Mouse (Mus musculus) kidney, embryonic 15.5 days (tissue): ENCODE results near the gene Plxnd1. TPM values are rescaled to one million over a fixed set of nuclear protein-coding genes. Genes with fewer than 3 reads are reported as not detected.
A peak's percentile ranks its signal among the peaks of the same experiment; 100 is the strongest.

Experiments used
- ATAC-seq: fragments of 200-750 bp; cut with Nextera tagmentation; replicated peaks from 2 replicates; pipeline ENCODE4 v1.8.0; 2017; ENCODE audit warnings: moderate TSS enrichment; ENCODE audit not compliant: low FRiP score
- H3K27ac ChIP-seq: fragments of 300-500 bp; sonication (generic); 2 replicates; pipeline ENCODE4 v1.5.1; 2015; ENCODE audit warnings: mild to moderate bottlenecking, inconsistent platforms
- H3K27me3 ChIP-seq: fragments of 300-500 bp; sonication (generic); 2 replicates; pipeline ENCODE4 v1.6.1; 2015; ENCODE audit warnings: inconsistent platforms
- H3K36me3 ChIP-seq: fragments of 300-500 bp; sonication (generic); 2 replicates; pipeline ENCODE4 v1.6.1; 2015; ENCODE audit warnings: inconsistent platforms
- H3K4me1 ChIP-seq: fragments of 300-500 bp; sonication (generic); 2 replicates; pipeline ENCODE4 v1.6.1; 2015; ENCODE audit warnings: inconsistent platforms
- H3K4me2 ChIP-seq: fragments of 300-500 bp; sonication (generic); 2 replicates; pipeline ENCODE4 v1.6.1; 2015; ENCODE audit warnings: moderate library complexity, mild to moderate bottlenecking, inconsistent platforms
- H3K4me3 ChIP-seq: fragments of 300-500 bp; sonication (generic); replicated peaks from 2 replicates; pipeline ENCODE4 v1.5.1; 2015; ENCODE audit warnings: mild to moderate bottlenecking, inconsistent platforms
- H3K9ac ChIP-seq: fragments of 300-500 bp; sonication (generic); 2 replicates; pipeline ENCODE4 v1.6.1; 2015; ENCODE audit warnings: mild to moderate bottlenecking, inconsistent platforms
- H3K9me3 ChIP-seq: fragments of 300-500 bp; sonication (generic); replicated peaks from 2 replicates; pipeline ENCODE4 v1.6.1; 2016; ENCODE audit warnings: inconsistent platforms
- WGBS: fragments of 180-500 bp; shearing (Covaris S2); methylation state at CpG from one replicate; pipeline ENCODE4 v1.1.7; 2015; ENCODE audit warnings: mixed read lengths; 5-methylcytosine and 5-hydroxymethylcytosine counted together
- polyA plus RNA-seq: library from polyadenylated mRNA; unstranded; fragments of >200 nt; fragmentation: Nextera tagmentation; extraction: Ambion mirVana; gene quantifications from 2 replicates; pipeline ENCODE4 v1.2.1, GENCODE M21; 2015

Plxnd1 gene
- polyA plus RNA-seq, 1 experiment from 2014 or later, result 52.7 TPM

DNA sequence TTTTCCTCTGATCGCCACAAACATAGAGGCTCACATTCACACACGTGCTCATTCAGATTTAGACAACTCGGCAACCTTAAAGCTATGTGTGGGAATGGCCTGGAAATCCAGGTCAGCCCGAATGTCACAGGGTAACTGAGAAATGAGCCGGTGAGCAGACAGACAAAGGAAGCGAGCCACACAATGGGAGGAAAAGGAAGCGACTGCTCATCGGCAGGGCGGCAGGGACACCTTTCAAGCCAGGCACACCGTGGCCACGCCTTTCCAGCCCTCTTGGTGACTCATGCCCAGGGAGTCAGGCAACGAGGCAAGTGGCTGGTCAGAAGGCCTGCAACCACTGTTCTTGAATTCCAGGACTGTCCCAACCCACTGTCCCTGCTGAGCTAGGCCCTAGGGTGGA is 14.6 kb upstream of the Plxnd1 start:
- no peak for ATAC-seq
- H3K4me3 ChIP-seq, result no peak overlapping the region
- no peak overlapping the region for H3K9ac ChIP-seq
- no peaks in the 10 kb centered on the region for H3K9me3 ChIP-seq
- no peaks in the 10 kb centered on the region for H3K27me3 ChIP-seq
- 57% methylated on average over 12 of the region's 12 CpGs for WGBS
- peak overlapping the region; percentile 66; the same call in 1 of the 2 replicates for H3K27ac ChIP-seq
- no peaks in the 10 kb centered on the region for H3K36me3 ChIP-seq
- no peak overlapping the region for H3K4me2 ChIP-seq
- H3K4me1 ChIP-seq, result peaks cover 39% of the 10 kb centered on the region

GRCm38 (mm10) chr6:116007561-116008173 is 12.9 kb upstream of the Plxnd1 start:
- H3K36me3 ChIP-seq, result no peaks in the 10 kb centered on the region
- H3K27me3 ChIP-seq, result no peaks in the 10 kb centered on the region
- peak overlapping the region; percentile 92; the same call in 1 of the 2 replicates for H3K27ac ChIP-seq
- peaks cover 53% of the 10 kb centered on the region for H3K4me1 ChIP-seq
- H3K4me2 ChIP-seq, result peak overlapping the region; percentile 41
- WGBS, result 17% methylated on average over 9 of the region's 9 CpGs
- H3K9me3 ChIP-seq, result no peaks in the 10 kb centered on the region
- H3K9ac ChIP-seq, result no peak overlapping the region
- ATAC-seq, result peak; percentile 31; the same call in 1 of the 2 replicates
- H3K4me3 ChIP-seq, result no peak overlapping the region

DNA sequence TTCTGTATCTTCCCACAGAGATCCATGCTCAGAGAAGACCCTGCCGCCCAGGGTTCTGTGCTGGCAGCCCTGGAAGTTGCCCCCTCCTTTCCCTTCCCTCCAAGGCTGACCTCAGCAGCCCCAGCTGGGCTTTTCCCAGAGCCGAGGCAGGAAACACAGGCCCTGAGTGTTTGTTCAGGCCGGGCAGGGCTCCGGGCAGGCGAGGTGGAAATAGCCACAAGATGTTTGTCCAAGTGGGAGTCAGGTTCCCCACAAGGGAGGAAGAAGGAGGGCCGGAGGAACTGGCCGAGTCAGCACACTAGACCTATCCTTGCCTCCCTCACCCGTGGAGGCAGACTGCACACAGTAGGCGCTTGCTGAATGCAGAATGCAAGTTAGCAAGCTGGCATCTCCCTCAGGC is 11.9 kb upstream of the Plxnd1 start:
- Histone ChIP-seq H3K27me3 (no peaks in the 10 kb centered on the region), H3K4me2 (no peak overlapping the region), H3K9me3 (no peaks in the 10 kb centered on the region), H3K4me1 (peaks cover 60% of the 10 kb centered on the region), H3K4me3 (no peak overlapping the region), H3K27ac (peak overlapping the region; percentile 92), H3K36me3 (no peaks in the 10 kb centered on the region), H3K9ac (no peak overlapping the region; the same call in 1 of the 2 replicates)
- 15% methylated on average over 9 of the region's 9 CpGs for WGBS
- peak; percentile 47 for ATAC-seq

DNA sequence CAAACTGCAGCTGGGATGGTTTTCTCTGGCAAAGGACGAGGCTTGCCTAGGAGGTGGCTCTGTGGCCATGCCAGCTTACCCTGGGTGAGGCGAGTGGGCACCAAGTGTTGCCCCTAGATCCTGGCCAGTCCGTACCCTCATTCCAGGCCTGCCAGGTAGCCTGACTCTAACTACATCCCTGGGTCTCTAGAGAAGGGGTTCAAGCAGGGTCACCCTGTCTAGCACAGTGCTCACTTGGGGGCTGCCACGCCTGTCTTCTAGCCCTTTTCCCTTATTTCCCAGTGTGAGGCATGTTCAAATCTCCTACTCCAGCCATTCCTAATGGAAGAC is 11.1 kb upstream of the Plxnd1 start:
- no peak overlapping the region for H3K4me3 ChIP-seq
- no peak overlapping the region for H3K9ac ChIP-seq
- H3K27ac ChIP-seq, result peak overlapping the region; percentile 92
- no peaks in the 10 kb centered on the region for H3K9me3 ChIP-seq
- H3K4me2 ChIP-seq, result no peak overlapping the region; the same call in 1 of the 2 replicates
- no peaks in the 10 kb centered on the region for H3K27me3 ChIP-seq
- H3K36me3 ChIP-seq, result no peaks in the 10 kb centered on the region
- WGBS, result 73% methylated on average over 4 of the region's 4 CpGs
- H3K4me1 ChIP-seq, result peaks cover 60% of the 10 kb centered on the region
- ATAC-seq, result no peak

DNA sequence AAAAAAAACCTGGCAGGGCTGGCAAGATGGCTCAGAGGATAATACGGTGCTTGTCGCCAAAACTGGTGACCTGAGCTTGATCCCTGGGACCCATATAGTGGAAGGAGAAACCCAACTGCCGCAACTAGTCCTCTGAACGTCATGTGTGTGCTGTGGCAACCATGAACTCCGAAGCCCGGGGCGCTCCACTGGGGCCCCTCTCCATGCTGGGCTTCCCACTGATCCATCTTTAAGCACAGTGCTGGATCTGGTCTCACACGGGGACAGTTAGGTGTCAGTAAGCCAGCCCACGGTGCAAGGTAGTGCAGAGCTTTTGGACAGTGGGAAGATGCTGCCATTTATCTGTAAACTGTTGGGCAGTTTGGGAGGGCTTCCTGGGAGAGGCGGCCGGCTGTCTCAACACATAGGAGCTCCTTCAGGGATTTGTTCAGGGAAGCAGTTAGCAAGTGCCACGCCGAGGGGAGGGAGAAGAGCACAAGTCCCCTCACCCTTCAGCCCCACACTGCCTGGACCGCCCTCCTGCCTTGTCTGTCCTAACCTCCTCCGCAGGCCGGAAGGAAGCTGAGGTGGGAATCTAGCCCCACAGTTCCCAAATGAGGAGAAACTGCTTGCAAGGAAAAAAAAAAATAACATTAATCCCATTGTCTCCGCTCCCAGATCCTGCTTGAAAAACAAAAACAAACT is 10.6 kb upstream of the Plxnd1 start:
- WGBS, result 58% methylated on average over 17 of the region's 17 CpGs

DNA sequence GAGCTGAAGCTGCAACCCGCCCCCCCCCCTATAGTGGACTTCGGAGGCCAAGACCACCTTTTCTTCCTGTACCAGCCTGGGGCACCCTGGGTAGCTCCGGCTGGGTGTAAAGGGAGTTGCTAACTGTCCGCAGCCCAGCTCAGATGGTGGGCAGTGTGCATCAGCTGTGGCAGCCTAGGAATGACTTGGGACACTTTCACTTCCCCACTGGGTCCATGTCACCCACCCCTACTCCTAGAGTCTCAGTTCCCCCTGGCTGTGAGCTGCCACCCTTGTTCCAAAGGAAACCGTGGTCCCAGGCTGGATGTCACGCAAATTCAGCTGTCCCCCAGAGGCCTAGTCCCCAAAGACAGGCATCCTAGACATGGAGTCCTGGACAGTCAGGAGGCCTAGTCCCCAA is 9.9 kb upstream of the Plxnd1 start:
- H3K4me2 ChIP-seq, result 0 out of 2 replicates have a peak overlapping the region, but pooled peaks have one; percentile 9
- H3K36me3 ChIP-seq, result no peaks in the 10 kb centered on the region
- no peak overlapping the region for H3K4me3 ChIP-seq
- H3K9ac ChIP-seq, result no peak overlapping the region
- peak overlapping the region; percentile 92 for H3K27ac ChIP-seq
- WGBS, result 88% methylated on average over 6 of the region's 6 CpGs
- ATAC-seq, result no peak
- H3K27me3 ChIP-seq, result no peaks in the 10 kb centered on the region
- no peaks in the 10 kb centered on the region for H3K9me3 ChIP-seq
- peaks cover 60% of the 10 kb centered on the region for H3K4me1 ChIP-seq

More for the DNA sequence above, 10.6 kb upstream of the Plxnd1 start:
- H3K4me2 ChIP-seq, result no peak overlapping the region
- no peaks in the 10 kb centered on the region for H3K27me3 ChIP-seq
- ATAC-seq, result no peak
- H3K4me3 ChIP-seq, result no peak overlapping the region
- H3K27ac ChIP-seq, result peak overlapping the region; percentile 92
- H3K36me3 ChIP-seq, result no peaks in the 10 kb centered on the region
- no peak overlapping the region for H3K9ac ChIP-seq
- no peaks in the 10 kb centered on the region for H3K9me3 ChIP-seq
- peaks cover 60% of the 10 kb centered on the region for H3K4me1 ChIP-seq

GRCm38 (mm10) chr6:116004069-116004468 is 9.3 kb upstream of the Plxnd1 start:
- H3K4me2 ChIP-seq, result no peak overlapping the region
- no peaks in the 10 kb centered on the region for H3K27me3 ChIP-seq
- 21% methylated on average over 7 of the region's 7 CpGs for WGBS
- H3K9ac ChIP-seq, result no peak overlapping the region
- no peak for ATAC-seq
- no peak overlapping the region for H3K4me3 ChIP-seq
- no peaks in the 10 kb centered on the region for H3K9me3 ChIP-seq
- H3K27ac ChIP-seq, result peak overlapping the region; percentile 92
- peaks cover 65% of the 10 kb centered on the region for H3K4me1 ChIP-seq
- no peaks in the 10 kb centered on the region for H3K36me3 ChIP-seq

- Histone ChIP-seq H3K9ac (no peak overlapping the region), H3K27me3 (no peaks in the 10 kb centered on the region), H3K9me3 (no peaks in the 10 kb centered on the region), H3K4me1 (peaks cover 71% of the 10 kb centered on the region), H3K4me2 (no peak overlapping the region), H3K27ac (peak overlapping the region; percentile 92), H3K4me3 (no peak overlapping the region), H3K36me3 (no peaks in the 10 kb centered on the region)
- no peak for ATAC-seq
- 59% methylated on average over 5 of the region's 5 CpGs for WGBS
Observed at GRCm38 (mm10) chr6:116003516-116003915, 8.7 kb upstream of the Plxnd1 start.

- peak overlapping the region; percentile 70 for H3K27ac ChIP-seq
- H3K27me3 ChIP-seq, result no peaks in the 10 kb centered on the region
- no peak overlapping the region for H3K4me2 ChIP-seq
- no peak overlapping the region for H3K4me3 ChIP-seq
- no peaks in the 10 kb centered on the region for H3K9me3 ChIP-seq
- no peak overlapping the region for H3K9ac ChIP-seq
- 76% methylated on average over 12 of the region's 12 CpGs for WGBS
- no peak for ATAC-seq
- peaks cover 72% of the 10 kb centered on the region for H3K4me1 ChIP-seq
- H3K36me3 ChIP-seq, result no peaks in the 10 kb centered on the region
Observed at GRCm38 (mm10) chr6:116002311-116003104, 7.7 kb upstream of the Plxnd1 start.

DNA sequence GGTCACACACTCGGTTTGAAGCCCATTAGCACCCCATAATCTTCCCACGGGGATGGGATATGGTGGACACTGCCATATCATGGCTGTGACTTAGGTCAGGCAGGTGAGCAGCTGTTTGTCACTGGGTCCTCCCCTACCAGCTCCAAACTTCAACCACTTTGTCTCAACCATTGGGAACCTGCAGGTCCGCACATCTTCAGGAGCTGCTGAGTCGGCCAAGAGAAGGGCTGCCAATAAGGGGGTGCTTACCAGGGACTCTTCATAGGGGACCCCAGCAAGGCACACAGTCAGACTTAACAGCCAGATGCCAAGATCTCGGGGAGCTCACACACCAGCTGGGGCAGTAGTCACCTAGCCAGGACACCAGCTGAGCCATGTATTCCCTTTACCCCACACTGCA is 6.0 kb upstream of the Plxnd1 start:
- Histone ChIP-seq H3K27me3 (no peaks in the 10 kb centered on the region), H3K4me2 (no peak overlapping the region), H3K9ac (no peak overlapping the region), H3K9me3 (no peaks in the 10 kb centered on the region), H3K4me1 (peaks cover 72% of the 10 kb centered on the region), H3K36me3 (no peaks in the 10 kb centered on the region), H3K27ac (no peak overlapping the region), H3K4me3 (no peak overlapping the region)
- ATAC-seq, result no peak
- WGBS, result 85% methylated on average over 5 of the region's 5 CpGs

- WGBS, result 93% methylated on average over 2 of the region's 2 CpGs
Observed at GRCm38 (mm10) chr6:115999227-115999626, 4.4 kb upstream of the Plxnd1 start.

GRCm38 (mm10) chr6:115998758-115999157 is 4.0 kb upstream of the Plxnd1 start:
- H3K9me3 ChIP-seq, result no peaks in the 10 kb centered on the region
- no peak overlapping the region for H3K9ac ChIP-seq
- no peak overlapping the region for H3K4me3 ChIP-seq
- peak overlapping the region; percentile 93; the same call in 1 of the 2 replicates for H3K27ac ChIP-seq
- H3K4me2 ChIP-seq, result 0 out of 2 replicates have a peak overlapping the region, but pooled peaks have one; percentile 12
- no peak for ATAC-seq
- H3K36me3 ChIP-seq, result no peaks in the 10 kb centered on the region
- WGBS, result 85% methylated on average over 7 of the region's 7 CpGs
- peaks cover 64% of the 10 kb centered on the region for H3K4me1 ChIP-seq
- H3K27me3 ChIP-seq, result peaks cover 7% of the 10 kb centered on the region

More at GRCm38 (mm10) chr6:115999227-115999626, 4.4 kb upstream of the Plxnd1 start:
- no peak overlapping the region for H3K4me2 ChIP-seq
- H3K4me1 ChIP-seq, result peaks cover 64% of the 10 kb centered on the region
- no peak overlapping the region for H3K4me3 ChIP-seq
- ATAC-seq, result no peak
- no peaks in the 10 kb centered on the region for H3K9me3 ChIP-seq
- peak overlapping the region; percentile 93; the same call in 1 of the 2 replicates for H3K27ac ChIP-seq
- H3K9ac ChIP-seq, result no peak overlapping the region
- peaks cover 3% of the 10 kb centered on the region; the same call in 1 of the 2 replicates for H3K27me3 ChIP-seq
- no peaks in the 10 kb centered on the region for H3K36me3 ChIP-seq
